Mouse (Mus musculus) heart, embryonic 13.5 days (tissue): ENCODE measurements around the gene Il21r. TPM values are rescaled to one million over a fixed set of nuclear protein-coding genes. Genes with fewer than 3 reads are reported as not detected.

Source experiments
- ATAC-seq: fragments of 200-750 bp; cut with Nextera tagmentation; 2 replicates; pipeline ENCODE4 v1.8.0; 2017; ENCODE audit warnings: moderate TSS enrichment; ENCODE audit not compliant: insufficient number of reproducible peaks, low FRiP score, low TSS enrichment; ENCODE audit errors: extremely low read depth
- H3K27ac ChIP-seq: fragments of 300-500 bp; sonication (generic); replicated peaks from 2 replicates; pipeline ENCODE4 v1.5.1; 2015; ENCODE audit warnings: moderate library complexity, mild to moderate bottlenecking, inconsistent platforms
- H3K27me3 ChIP-seq: fragments of 300-500 bp; sonication (generic); replicated peaks from 2 replicates; pipeline ENCODE4 v1.6.1; 2015; ENCODE audit warnings: mild to moderate bottlenecking, inconsistent platforms
- H3K36me3 ChIP-seq: fragments of 300-500 bp; sonication (generic); 2 replicates; pipeline ENCODE4 v1.6.1; 2015; ENCODE audit warnings: mild to moderate bottlenecking, inconsistent platforms
- H3K4me1 ChIP-seq: fragments of 300-500 bp; sonication (generic); 2 replicates; pipeline ENCODE4 v1.6.1; 2015; ENCODE audit warnings: inconsistent platforms
- H3K4me2 ChIP-seq: fragments of 300-500 bp; sonication (generic); 2 replicates; pipeline ENCODE4 v1.6.1; 2015; ENCODE audit warnings: inconsistent platforms, mild to moderate bottlenecking, moderate library complexity
- H3K4me3 ChIP-seq: fragments of 300-500 bp; sonication (generic); 2 replicates; pipeline ENCODE4 v1.5.1; 2015; ENCODE audit warnings: moderate library complexity, mild to moderate bottlenecking, inconsistent platforms
- H3K9ac ChIP-seq: fragments of 300-500 bp; sonication (generic); 2 replicates; pipeline ENCODE4 v1.6.1; 2015; ENCODE audit warnings: inconsistent platforms, mild to moderate bottlenecking, moderate library complexity
- H3K9me3 ChIP-seq: fragments of 300-500 bp; sonication (generic); 2 replicates; pipeline ENCODE4 v1.6.1; 2016; ENCODE audit warnings: inconsistent platforms
- WGBS: fragments of 180-500 bp; shearing (Covaris S2); methylation state at CpG from one replicate; pipeline ENCODE4 v1.1.7; 2015; ENCODE audit warnings: mixed read lengths; 5-methylcytosine and 5-hydroxymethylcytosine counted together
- polyA plus RNA-seq: library from polyadenylated mRNA; unstranded; fragments of >200 nt; fragmentation: Nextera tagmentation; extraction: Ambion mirVana; gene quantifications from 2 replicates; pipeline ENCODE4 v1.2.1, GENCODE M21; 2015

Gene Il21r
- polyA plus RNA-seq, 1 experiment from 2014 or later, result 0.35 TPM

GRCm38 (mm10) chr7:125670865-125671264 is 67.6 kb downstream of the Il21r start:
- Histone ChIP-seq H3K4me2 (no peak overlapping the region), H3K27ac (no peak overlapping the region), H3K4me3 (no peak overlapping the region), H3K36me3 (peaks cover 100% of the 10 kb centered on the region), H3K4me1 (no peaks in the 10 kb centered on the region), H3K9ac (no peak overlapping the region), H3K27me3 (no peaks in the 10 kb centered on the region), H3K9me3 (no peaks in the 10 kb centered on the region)
- 63% methylated on average over 6 of the region's 6 CpGs for WGBS
- ATAC-seq, result no peak

- H3K4me2 ChIP-seq, result no peak overlapping the region
Measured at GRCm38 (mm10) chr7:125671396-125671795, 68.2 kb downstream of the Il21r start.

GRCm38 (mm10) chr7:125674916-125675315 is 71.7 kb downstream of the Il21r start:
- Histone ChIP-seq H3K4me1 (no peaks in the 10 kb centered on the region), H3K4me3 (no peak overlapping the region), H3K9me3 (no peaks in the 10 kb centered on the region), H3K9ac (no peak overlapping the region), H3K27me3 (no peaks in the 10 kb centered on the region), H3K4me2 (no peak overlapping the region), H3K27ac (no peak overlapping the region), H3K36me3 (peaks cover 100% of the 10 kb centered on the region)
- WGBS, result 81% methylated on average over 2 of the region's 2 CpGs
- no peak for ATAC-seq

More at GRCm38 (mm10) chr7:125671396-125671795, 68.2 kb downstream of the Il21r start:
- no peaks in the 10 kb centered on the region for H3K4me1 ChIP-seq
- H3K36me3 ChIP-seq, result peaks cover 100% of the 10 kb centered on the region
- H3K27me3 ChIP-seq, result no peaks in the 10 kb centered on the region
- H3K9me3 ChIP-seq, result no peaks in the 10 kb centered on the region
- H3K4me3 ChIP-seq, result no peak overlapping the region
- ATAC-seq, result no peak
- no peak overlapping the region for H3K9ac ChIP-seq
- WGBS, result 80% methylated on average over 8 of the region's 8 CpGs
- H3K27ac ChIP-seq, result no peak overlapping the region

- Histone ChIP-seq H3K9me3 (no peaks in the 10 kb centered on the region), H3K36me3 (peaks cover 98% of the 10 kb centered on the region), H3K4me2 (no peak overlapping the region), H3K4me1 (no peaks in the 10 kb centered on the region), H3K9ac (no peak overlapping the region), H3K4me3 (no peak overlapping the region), H3K27ac (no peak overlapping the region), H3K27me3 (no peaks in the 10 kb centered on the region)
- ATAC-seq, result no peak
- WGBS, result 80% methylated on average over 8 of the region's 8 CpGs
Measured at GRCm38 (mm10) chr7:125678756-125679155, 75.5 kb downstream of the Il21r start.

GRCm38 (mm10) chr7:125679936-125680335 is 76.7 kb downstream of the Il21r start:
- ATAC-seq, result no peak
- Histone ChIP-seq H3K4me3 (no peak overlapping the region), H3K9me3 (no peaks in the 10 kb centered on the region), H3K27ac (no peak overlapping the region), H3K4me2 (no peak overlapping the region), H3K9ac (no peak overlapping the region), H3K27me3 (no peaks in the 10 kb centered on the region), H3K4me1 (no peaks in the 10 kb centered on the region), H3K36me3 (peaks cover 97% of the 10 kb centered on the region)
- 87% methylated on average over 9 of the region's 9 CpGs for WGBS

Other genes with a start within 250 kb of the Il21r start
- gene Kdm8, start 158.8 kb upstream of the Il21r start, polyA plus RNA-seq, result 6.7 and 7.7 TPM in 2 replicates
- 97.9 and 110 TPM in 2 replicates for gene Nsmce1, start 111.8 kb upstream of the Il21r start, polyA plus RNA-seq
- 3.7 and 4.9 TPM in 2 replicates for gene Il4ra, start 51.3 kb upstream of the Il21r start, polyA plus RNA-seq
- 25.5 and 26.0 TPM in 2 replicates for gene Gtf3c1, start 104.4 kb downstream of the Il21r start, polyA plus RNA-seq
- 6.9 and 8.2 TPM in 2 replicates for gene D430042O09Rik, start 104.5 kb downstream of the Il21r start, polyA plus RNA-seq